Mouse (Mus musculus) bone marrow macrophage, adult 2 months (primary cell): ENCODE measurements around the gene Lce1a2.

Experiments
- CTCF ChIP-seq: IDR thresholded peaks from 2 replicates; pipeline ENCODE4 v1.5.1; 2012; ENCODE audit warnings: low read depth, mild to moderate bottlenecking, low read length, moderate library complexity
- POLR2A ChIP-seq: IDR thresholded peaks from 2 replicates; pipeline ENCODE4 v1.6.1; 2012; ENCODE audit warnings: mild to moderate bottlenecking, low read depth, low read length, borderline replicate concordance

GRCm38 (mm10) chr3:92678947-92679346, 8.8 kb upstream of the Lce1a2 start, which contains the start of gene Lce1c:
- TF ChIP-seq CTCF (no peak), POLR2A (no peak)
